Mouse (Mus musculus): ENCODE measurements at regions not wholly inside any gene's neighbourhood (a gene's known extent, or its start where the extent isn't known, plus 50 kb on each side); places are given as distances from the start of the nearest gene placed in this dataset.

- no peak overlapping the region for H3K9ac ChIP-seq (replicated peaks; ENCODE audit: low read length)
- no peak overlapping the region for H3K4me2 ChIP-seq (replicated peaks; ENCODE audit: low read depth, low read length)
- H3K4me1 ChIP-seq (ENCODE audit: insufficient read depth, low read length) = no peaks in the 10 kb centered on the region
- H3K4me3 ChIP-seq (ENCODE audit: low read length) = no peak overlapping the region
- peak; percentile 64 for ATAC-seq (ENCODE audit: low FRiP score, low TSS enrichment)
- WGBS = 13% methylated on average over 6 of the region's 6 CpGs
- H3K27me3 ChIP-seq (ENCODE audit: insufficient read depth, low read length) = no peaks in the 10 kb centered on the region
- no peak overlapping the region for H3K27ac ChIP-seq (ENCODE audit: low read length)
- no peaks in the 10 kb centered on the region for H3K9me3 ChIP-seq (ENCODE audit: low read length)
- H3K36me3 ChIP-seq (ENCODE audit: insufficient read depth, low read length) = no peaks in the 10 kb centered on the region
These were observed 198.7 kb upstream of the Rasgrp1 start for GRCm38 (mm10) chr2:117541471-117541870.

GRCm38 (mm10) chr2:117542298-117542697 is 199.5 kb upstream of the Rasgrp1 start:
- Histone ChIP-seq H3K36me3 (ENCODE audit: insufficient read depth, low read length) (no peaks in the 10 kb centered on the region), H3K9me3 (ENCODE audit: low read length) (no peaks in the 10 kb centered on the region), H3K27me3 (ENCODE audit: insufficient read depth, low read length) (no peaks in the 10 kb centered on the region), H3K4me1 (ENCODE audit: insufficient read depth, low read length) (no peaks in the 10 kb centered on the region), H3K9ac (replicated peaks; ENCODE audit: low read length) (no peak overlapping the region), H3K27ac (ENCODE audit: low read length) (no peak overlapping the region), H3K4me2 (replicated peaks; ENCODE audit: low read depth, low read length) (no peak overlapping the region), H3K4me3 (ENCODE audit: low read length) (no peak overlapping the region)
- WGBS = 81% methylated on average over 4 of the region's 4 CpGs
- ATAC-seq (ENCODE audit: low FRiP score, low TSS enrichment) = no peak

- no peaks in the 10 kb centered on the region for H3K27me3 ChIP-seq (ENCODE audit: insufficient read depth, low read length)
- whole genome bisulfite sequencing = 30% methylated on average over 7 of the region's 7 CpGs
- peak; percentile 59; the same call in 1 of the 2 replicates for ATAC-seq (ENCODE audit: low FRiP score, low TSS enrichment)
These were observed 200.5 kb upstream of the Rasgrp1 start for GRCm38 (mm10) chr2:117543301-117543782.

GRCm38 (mm10) chr2:117548273-117548672 is 205.5 kb upstream of the Rasgrp1 start:
- 74% methylated on average over 4 of the region's 4 CpGs for WGBS
- Histone ChIP-seq H3K4me1 (ENCODE audit: insufficient read depth, low read length) (no peaks in the 10 kb centered on the region), H3K27me3 (ENCODE audit: insufficient read depth, low read length) (no peaks in the 10 kb centered on the region), H3K4me3 (ENCODE audit: low read length) (no peak overlapping the region), H3K9ac (replicated peaks; ENCODE audit: low read length) (no peak overlapping the region), H3K27ac (ENCODE audit: low read length) (no peak overlapping the region), H3K9me3 (ENCODE audit: low read length) (no peaks in the 10 kb centered on the region), H3K36me3 (ENCODE audit: insufficient read depth, low read length) (no peaks in the 10 kb centered on the region), H3K4me2 (replicated peaks; ENCODE audit: low read depth, low read length) (no peak overlapping the region)
- ATAC-seq (ENCODE audit: low FRiP score, low TSS enrichment) = no peak

More at GRCm38 (mm10) chr2:117543301-117543782, 200.5 kb upstream of the Rasgrp1 start:
- H3K27ac ChIP-seq (ENCODE audit: low read length) = no peak overlapping the region
- H3K36me3 ChIP-seq (ENCODE audit: insufficient read depth, low read length) = no peaks in the 10 kb centered on the region
- H3K9ac ChIP-seq (replicated peaks; ENCODE audit: low read length) = no peak overlapping the region
- H3K4me3 ChIP-seq (ENCODE audit: low read length) = no peak overlapping the region
- no peaks in the 10 kb centered on the region for H3K4me1 ChIP-seq (ENCODE audit: insufficient read depth, low read length)
- H3K4me2 ChIP-seq (replicated peaks; ENCODE audit: low read depth, low read length) = no peak overlapping the region
- H3K9me3 ChIP-seq (ENCODE audit: low read length) = no peaks in the 10 kb centered on the region

GRCm38 (mm10) chr2:117556301-117556700 is 213.5 kb upstream of the Rasgrp1 start:
- no peak overlapping the region for H3K4me3 ChIP-seq (ENCODE audit: low read length)
- H3K9me3 ChIP-seq (ENCODE audit: low read length) = no peaks in the 10 kb centered on the region
- H3K27ac ChIP-seq (ENCODE audit: low read length) = no peak overlapping the region
- no peaks in the 10 kb centered on the region for H3K4me1 ChIP-seq (ENCODE audit: insufficient read depth, low read length)
- no peak for ATAC-seq (ENCODE audit: low FRiP score, low TSS enrichment)
- H3K36me3 ChIP-seq (ENCODE audit: insufficient read depth, low read length) = no peaks in the 10 kb centered on the region
- H3K4me2 ChIP-seq (replicated peaks; ENCODE audit: low read depth, low read length) = no peak overlapping the region
- no peaks in the 10 kb centered on the region for H3K27me3 ChIP-seq (ENCODE audit: insufficient read depth, low read length)
- 69% methylated on average over 2 of the region's 2 CpGs for WGBS
- H3K9ac ChIP-seq (replicated peaks; ENCODE audit: low read length) = no peak overlapping the region

GRCm38 (mm10) chr2:117570987-117571386 is 228.2 kb upstream of the Rasgrp1 start:
- Histone ChIP-seq H3K4me3 (ENCODE audit: low read length) (no peak overlapping the region), H3K9ac (replicated peaks; ENCODE audit: low read length) (no peak overlapping the region), H3K27ac (ENCODE audit: low read length) (peak overlapping the region; percentile 37; the same call in 1 of the 2 replicates), H3K9me3 (ENCODE audit: low read length) (no peaks in the 10 kb centered on the region), H3K4me2 (replicated peaks; ENCODE audit: low read depth, low read length) (no peak overlapping the region), H3K27me3 (ENCODE audit: insufficient read depth, low read length) (no peaks in the 10 kb centered on the region), H3K4me1 (ENCODE audit: insufficient read depth, low read length) (no peaks in the 10 kb centered on the region), H3K36me3 (ENCODE audit: insufficient read depth, low read length) (no peaks in the 10 kb centered on the region)
- peak; percentile 49; the same call in 1 of the 2 replicates for ATAC-seq (ENCODE audit: low FRiP score, low TSS enrichment)
- 51% methylated on average over 7 of the region's 7 CpGs for WGBS

GRCm38 (mm10) chr2:117587381-117587780 is 244.6 kb upstream of the Rasgrp1 start:
- Histone ChIP-seq H3K36me3 (ENCODE audit: insufficient read depth, low read length) (no peaks in the 10 kb centered on the region), H3K27ac (ENCODE audit: low read length) (peak overlapping the region; percentile 67), H3K4me1 (ENCODE audit: insufficient read depth, low read length) (no peaks in the 10 kb centered on the region), H3K4me3 (ENCODE audit: low read length) (no peak overlapping the region), H3K9ac (replicated peaks; ENCODE audit: low read length) (no peak overlapping the region), H3K9me3 (ENCODE audit: low read length) (no peaks in the 10 kb centered on the region), H3K4me2 (replicated peaks; ENCODE audit: low read depth, low read length) (no peak overlapping the region), H3K27me3 (ENCODE audit: insufficient read depth, low read length) (no peaks in the 10 kb centered on the region)
- peak; percentile 42; the same call in 1 of the 2 replicates for ATAC-seq (ENCODE audit: low FRiP score, low TSS enrichment)
- 58% methylated on average over 3 of the region's 3 CpGs for WGBS

GRCm38 (mm10) chr2:117595028-117595427 is 252.2 kb upstream of the Rasgrp1 start:
- Histone ChIP-seq H3K9me3 (ENCODE audit: low read length) (no peaks in the 10 kb centered on the region), H3K4me3 (ENCODE audit: low read length) (no peak overlapping the region), H3K4me2 (replicated peaks; ENCODE audit: low read depth, low read length) (no peak overlapping the region), H3K4me1 (ENCODE audit: insufficient read depth, low read length) (no peaks in the 10 kb centered on the region), H3K36me3 (ENCODE audit: insufficient read depth, low read length) (no peaks in the 10 kb centered on the region), H3K27me3 (ENCODE audit: insufficient read depth, low read length) (no peaks in the 10 kb centered on the region), H3K27ac (ENCODE audit: low read length) (no peak overlapping the region), H3K9ac (replicated peaks; ENCODE audit: low read length) (no peak overlapping the region)
- WGBS = 50% methylated on average over 2 of the region's 2 CpGs
- ATAC-seq (ENCODE audit: low FRiP score, low TSS enrichment) = no peak

- Histone ChIP-seq H3K9ac (replicated peaks; ENCODE audit: low read length) (no peak overlapping the region), H3K27ac (ENCODE audit: low read length) (no peak overlapping the region), H3K36me3 (ENCODE audit: insufficient read depth, low read length) (no peaks in the 10 kb centered on the region), H3K27me3 (ENCODE audit: insufficient read depth, low read length) (no peaks in the 10 kb centered on the region), H3K4me2 (replicated peaks; ENCODE audit: low read depth, low read length) (no peak overlapping the region), H3K9me3 (ENCODE audit: low read length) (no peaks in the 10 kb centered on the region), H3K4me3 (ENCODE audit: low read length) (no peak overlapping the region), H3K4me1 (ENCODE audit: insufficient read depth, low read length) (no peaks in the 10 kb centered on the region)
- no peak for ATAC-seq (ENCODE audit: low FRiP score, low TSS enrichment)
These were observed 254.8 kb upstream of the Rasgrp1 start for GRCm38 (mm10) chr2:117597573-117597972.

GRCm38 (mm10) chr2:117614772-117615171 is 272.0 kb upstream of the Rasgrp1 start:
- no peaks in the 10 kb centered on the region for H3K36me3 ChIP-seq (ENCODE audit: insufficient read depth, low read length)
- H3K9me3 ChIP-seq (ENCODE audit: low read length) = no peaks in the 10 kb centered on the region
- no peak for ATAC-seq (ENCODE audit: low FRiP score, low TSS enrichment)
- no peak overlapping the region for H3K27ac ChIP-seq (ENCODE audit: low read length)
- no peaks in the 10 kb centered on the region for H3K27me3 ChIP-seq (ENCODE audit: insufficient read depth, low read length)
- no peak overlapping the region for H3K4me3 ChIP-seq (ENCODE audit: low read length)
- no peak overlapping the region for H3K9ac ChIP-seq (replicated peaks; ENCODE audit: low read length)
- H3K4me1 ChIP-seq (ENCODE audit: insufficient read depth, low read length) = no peaks in the 10 kb centered on the region
- 30% methylated on average over 1 of the region's 1 CpGs for WGBS
- H3K4me2 ChIP-seq (replicated peaks; ENCODE audit: low read depth, low read length) = no peak overlapping the region
